Mouse (Mus musculus): Measurements from ENCODE around the gene Larp1b.
A peak's percentile ranks its signal among the peaks of the same experiment; 100 is the strongest.

Larp1b gene

GRCm38 (mm10) chr3:41084421-41084820 lies 134.8 kb downstream of the Larp1b start:
- peak; percentile 54 for DNase-seq

DNA sequence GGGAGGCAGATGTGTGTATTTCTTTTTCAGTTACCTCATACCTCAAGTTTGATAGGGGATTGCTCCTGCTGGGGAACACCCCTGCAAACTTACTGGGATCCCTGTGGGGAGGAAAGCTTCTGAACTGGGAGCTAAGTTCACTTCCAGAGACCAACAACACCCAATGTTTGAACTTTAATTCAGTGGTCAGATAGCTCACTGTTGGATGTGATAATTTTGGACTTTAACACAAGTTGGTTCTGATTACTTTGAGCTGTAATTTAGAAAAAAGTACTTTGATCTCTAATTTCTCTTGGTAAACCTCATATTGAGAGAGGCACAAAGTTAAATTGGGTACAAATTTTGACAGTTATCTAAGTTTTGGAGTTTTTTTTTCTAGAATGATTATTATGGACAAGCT lies 137.4 kb downstream of the Larp1b start:
- no peak for DNase-seq
